Mouse (Mus musculus): ENCODE results near the gene Slc4a1. TPM values are rescaled to one million over a fixed set of nuclear protein-coding genes. Genes with fewer than 3 reads are reported as not detected.

Slc4a1 gene
- total RNA-seq, 1 experiment from 2014 or later = 14.8 TPM

GRCm38 (mm10) chr11:102381341-102382100, 15.5 kb upstream of the Slc4a1 start:
- no peak for ATAC-seq (ENCODE audit: extremely low read depth, insufficient number of reproducible peaks, low FRiP score, poor library complexity, severe bottlenecking)

GRCm38 (mm10) chr11:102380091-102380490, 14.1 kb upstream of the Slc4a1 start:
- ATAC-seq (ENCODE audit: extremely low read depth, insufficient number of reproducible peaks, low FRiP score, poor library complexity, severe bottlenecking) = no peak

- no peak for ATAC-seq (ENCODE audit: extremely low read depth, insufficient number of reproducible peaks, low FRiP score, poor library complexity, severe bottlenecking)
Observed at GRCm38 (mm10) chr11:102377186-102377585, 11.2 kb upstream of the Slc4a1 start.

- ATAC-seq (ENCODE audit: extremely low read depth, insufficient number of reproducible peaks, low FRiP score, poor library complexity, severe bottlenecking) = no peak
Observed at GRCm38 (mm10) chr11:102376196-102376835, 10.3 kb upstream of the Slc4a1 start.

- ATAC-seq (ENCODE audit: extremely low read depth, insufficient number of reproducible peaks, low FRiP score, poor library complexity, severe bottlenecking) = no peak
Observed at GRCm38 (mm10) chr11:102375196-102376173, 9.5 kb upstream of the Slc4a1 start.

- no peak for ATAC-seq (ENCODE audit: extremely low read depth, insufficient number of reproducible peaks, low FRiP score, poor library complexity, severe bottlenecking)
Observed at GRCm38 (mm10) chr11:102374108-102374725, 8.2 kb upstream of the Slc4a1 start.

GRCm38 (mm10) chr11:102373646-102374045, 7.6 kb upstream of the Slc4a1 start:
- ATAC-seq (ENCODE audit: extremely low read depth, insufficient number of reproducible peaks, low FRiP score, poor library complexity, severe bottlenecking) = no peak

- ATAC-seq (ENCODE audit: extremely low read depth, insufficient number of reproducible peaks, low FRiP score, poor library complexity, severe bottlenecking) = no peak
Observed at GRCm38 (mm10) chr11:102372936-102373335, 6.9 kb upstream of the Slc4a1 start.

GRCm38 (mm10) chr11:102371926-102372685, 6.1 kb upstream of the Slc4a1 start:
- ATAC-seq (ENCODE audit: extremely low read depth, insufficient number of reproducible peaks, low FRiP score, poor library complexity, severe bottlenecking) = no peak

- no peak for ATAC-seq (ENCODE audit: extremely low read depth, insufficient number of reproducible peaks, low FRiP score, poor library complexity, severe bottlenecking)
Observed at GRCm38 (mm10) chr11:102370285-102370684, 4.3 kb upstream of the Slc4a1 start.

- no peak for ATAC-seq (ENCODE audit: extremely low read depth, insufficient number of reproducible peaks, low FRiP score, poor library complexity, severe bottlenecking)
Observed at GRCm38 (mm10) chr11:102369263-102369662, 3.3 kb upstream of the Slc4a1 start.

- no peak for ATAC-seq (ENCODE audit: extremely low read depth, insufficient number of reproducible peaks, low FRiP score, poor library complexity, severe bottlenecking)
Observed at GRCm38 (mm10) chr11:102368347-102368746, 2.3 kb upstream of the Slc4a1 start.

GRCm38 (mm10) chr11:102367504-102368280, 1.7 kb upstream of the Slc4a1 start:
- no peak for ATAC-seq (ENCODE audit: extremely low read depth, insufficient number of reproducible peaks, low FRiP score, poor library complexity, severe bottlenecking)

- ATAC-seq (ENCODE audit: extremely low read depth, insufficient number of reproducible peaks, low FRiP score, poor library complexity, severe bottlenecking) = no peak
Observed at GRCm38 (mm10) chr11:102365699-102366098, 304 bp downstream of the Slc4a1 start.

- no peak for ATAC-seq (ENCODE audit: extremely low read depth, insufficient number of reproducible peaks, low FRiP score, poor library complexity, severe bottlenecking)
Observed at GRCm38 (mm10) chr11:102364570-102365371, 1.2 kb downstream of the Slc4a1 start.

- ATAC-seq (ENCODE audit: extremely low read depth, insufficient number of reproducible peaks, low FRiP score, poor library complexity, severe bottlenecking) = no peak
Observed at GRCm38 (mm10) chr11:102363623-102364022, 2.4 kb downstream of the Slc4a1 start.
